In genomic region chr17:68236992-68237391, GRCm38 (mm10) we compare ENCODE assay signal across 20 mouse cellular contexts. TPM values are rescaled to one million over a fixed set of nuclear protein-coding genes. Genes with fewer than 3 reads are reported as not detected.
"Had no signal": no experiment of that assay in that cellular context is flagged by ENCODE, and none has a peak within 500 bp of the region (broad histone marks: within the 10 kb centered on the region; RNA-seq: fewer than 3 reads in every experiment).

No protein-coding gene starts in this region.

- H3K27ac ChIP-seq: kidney, postnatal 0 days; limb, embryonic 15.5 days; liver, embryonic 15.5 days; midbrain, embryonic 13.5 days; neural tube, embryonic 15.5 days had no signal

- DNase-seq: kidney, adult 11 months; kidney, adult 9 months; kidney, postnatal 36 days; layer of hippocampus, adult 9-11 months; layer of hippocampus, postnatal 36 days; lung, embryonic 14.5 days; lung, postnatal 14 days; right cerebral cortex, adult 18-20 months; right cerebral cortex, postnatal 25 days; thymus, postnatal 4 days had no signal

- H3K4me1 ChIP-seq: limb, embryonic 15.5 days; liver, embryonic 15.5 days; midbrain, embryonic 13.5 days; neural tube, embryonic 15.5 days had no signal

- H3K27me3 ChIP-seq: limb, embryonic 15.5 days; liver, embryonic 15.5 days; midbrain, embryonic 13.5 days; neural tube, embryonic 15.5 days had no signal

- ATAC-seq: midbrain, embryonic 13.5 days had no signal

- H3K4me2 ChIP-seq: limb, embryonic 15.5 days; liver, embryonic 15.5 days; lung, embryonic 14.5 days; midbrain, embryonic 13.5 days; neural tube, embryonic 15.5 days had no signal

- H3K4me3 ChIP-seq: limb, embryonic 15.5 days; liver, embryonic 15.5 days; midbrain, embryonic 13.5 days; myocyte; neural tube, embryonic 15.5 days had no signal

- H3K36me3 ChIP-seq: limb, embryonic 15.5 days; liver, embryonic 15.5 days; midbrain, embryonic 13.5 days; neural tube, embryonic 15.5 days had no signal

- H3K9me3 ChIP-seq: limb, embryonic 15.5 days; liver, embryonic 15.5 days; midbrain, embryonic 13.5 days; neural tube, embryonic 15.5 days had no signal

- H3K9ac ChIP-seq: limb, embryonic 15.5 days; liver, embryonic 15.5 days; lung, embryonic 14.5 days; midbrain, embryonic 13.5 days; neural tube, embryonic 15.5 days had no signal

RNA-seq across cellular contexts. Expression of gene L3mbtl4, which starts 36.6 kb away (rescaled TPM):
- total RNA-seq: megakaryocyte-erythroid progenitor cell, adult 5-6 weeks had no signal
- polyA plus RNA-seq: limb, embryonic 11.5 days; liver, embryonic 15.5 days; myocyte; small intestine, adult 2 months; thymus, postnatal 0 days had no signal
